Mouse (Mus musculus): ENCODE measurements around the gene Tmem161a. TPM values are rescaled to one million over a fixed set of nuclear protein-coding genes. Genes with fewer than 3 reads are reported as not detected.

Gene Tmem161a
- 44.5 TPM for polyA plus RNA-seq (2014; fragmentation: Illumina TruSeq; extraction: RNeasy Lipid Tissue Mini Kit (QIAGEN cat#74804); ENCODE audit: low read depth, low replicate concordance)

DNA sequence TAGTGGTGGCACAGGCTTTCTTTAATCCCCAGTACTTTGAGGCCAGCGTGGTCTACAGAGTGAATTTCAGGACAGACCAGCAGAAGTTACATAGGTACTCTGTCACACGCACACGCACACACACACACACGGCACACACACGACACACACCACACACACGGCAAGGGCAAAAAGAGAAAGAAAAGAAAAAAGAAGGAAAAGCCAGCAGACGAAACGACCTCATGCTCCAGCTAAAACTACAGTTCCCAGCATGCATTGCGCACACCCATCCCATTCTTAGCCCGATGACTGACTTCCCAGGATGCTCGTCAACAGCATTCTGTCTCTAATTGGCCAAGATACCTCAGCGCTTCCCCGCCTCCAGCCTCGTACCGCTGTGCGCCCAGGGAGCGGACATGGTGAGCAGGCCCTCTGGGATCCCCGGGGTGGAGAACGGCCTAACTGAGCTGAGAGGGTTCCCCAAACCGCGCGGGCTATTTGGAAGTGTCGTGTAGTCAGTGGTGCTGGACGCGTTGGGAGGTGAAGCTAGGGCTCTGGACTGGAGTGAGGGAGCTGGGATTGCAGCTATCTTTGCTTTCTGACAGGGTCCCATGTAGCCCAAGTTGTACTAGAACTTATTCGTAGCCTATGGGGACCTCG is at the start of gene Tmem161a:
Tmem161a (plus strand) TSS at position 314 of the 639 bp plus-strand sequence.

DNA sequence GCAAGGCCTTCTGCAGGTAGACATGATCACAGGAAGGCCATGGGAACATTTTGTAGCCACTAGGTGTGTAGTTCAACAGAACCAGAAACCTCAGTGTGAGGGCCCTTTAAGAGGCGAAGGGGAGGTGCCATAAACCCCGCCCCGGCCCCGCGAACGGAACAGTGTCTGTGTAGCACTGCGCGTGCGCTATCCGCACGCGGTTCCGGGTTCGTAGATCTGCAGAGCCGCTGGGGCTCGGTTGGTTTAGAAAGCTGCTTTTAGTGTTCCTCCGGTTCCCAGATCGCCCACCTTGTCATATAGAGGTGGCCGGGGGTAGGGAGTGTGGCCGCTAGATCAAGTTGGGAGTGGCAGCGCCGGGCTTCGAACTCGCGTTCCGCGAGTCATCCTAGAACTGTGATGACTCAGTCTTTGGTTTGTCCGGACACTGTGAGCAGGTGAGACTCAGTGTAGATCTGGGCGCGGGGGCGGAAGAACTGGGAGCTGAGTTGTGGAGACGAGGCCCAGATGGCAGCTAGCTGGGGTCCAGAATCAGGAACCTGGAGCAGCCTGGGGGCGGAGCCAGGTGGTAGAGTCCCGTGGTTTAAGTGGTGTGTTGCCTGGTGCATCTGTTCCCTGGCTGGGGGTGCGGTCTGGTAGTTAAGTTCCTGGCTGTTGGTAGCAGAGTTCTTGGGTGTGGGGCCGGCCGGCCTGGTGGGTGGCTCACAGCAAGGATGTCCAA is 40.8 kb upstream of the Tmem161a start, which contains the start of gene Nr2c2ap:
Nr2c2ap (plus strand) TSS at position 168 of the 718 bp plus-strand sequence.

DNA sequence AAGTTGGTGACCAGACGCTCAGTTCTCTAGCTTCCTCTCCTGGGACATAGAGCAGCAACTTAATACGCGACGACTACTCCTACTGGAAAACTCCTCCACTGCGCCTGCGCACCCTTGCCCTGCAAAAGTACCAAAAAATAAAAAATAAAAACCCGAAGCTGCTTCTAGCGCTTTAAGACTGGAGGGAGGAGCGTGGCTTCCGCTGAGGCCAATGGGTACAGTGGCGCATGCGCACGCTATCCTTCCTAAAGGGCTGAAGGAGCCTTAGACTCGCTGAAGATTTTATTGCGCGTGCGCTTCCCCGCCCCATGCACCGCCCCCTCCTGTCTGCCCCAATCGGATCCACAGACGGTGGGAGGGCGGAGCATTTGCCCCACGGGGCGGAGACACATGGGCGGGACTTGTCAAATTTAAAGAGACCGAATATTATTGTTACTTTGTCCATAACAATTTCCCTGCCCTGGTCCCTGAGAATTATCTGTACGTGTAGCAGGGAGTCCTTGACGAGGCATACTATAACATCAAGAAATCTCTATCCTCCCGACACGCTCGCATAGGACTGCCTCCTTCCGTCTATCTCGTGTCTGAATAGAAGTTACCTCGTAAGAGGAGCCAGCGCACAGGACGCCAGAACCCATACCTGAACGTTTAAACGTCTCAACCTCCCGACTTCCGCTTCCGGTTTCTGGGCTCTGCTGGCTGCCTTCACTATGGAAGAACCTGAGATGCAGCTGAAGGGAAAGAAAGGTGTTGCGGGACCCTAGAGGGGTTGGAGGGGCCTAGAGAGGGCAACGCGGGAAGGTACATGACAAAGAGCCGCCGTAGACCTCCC is 32.9 kb upstream of the Tmem161a start, which contains the start of the genes Rfxank, Borcs8 and Mef2b:
Rfxank (minus strand) TSS at position 129 of the 832 bp plus-strand sequence.
Borcs8 (plus strand) TSS at position 474 of the 832 bp plus-strand sequence.
Mef2b (plus strand) TSS at position 686 of the 832 bp plus-strand sequence.

DNA sequence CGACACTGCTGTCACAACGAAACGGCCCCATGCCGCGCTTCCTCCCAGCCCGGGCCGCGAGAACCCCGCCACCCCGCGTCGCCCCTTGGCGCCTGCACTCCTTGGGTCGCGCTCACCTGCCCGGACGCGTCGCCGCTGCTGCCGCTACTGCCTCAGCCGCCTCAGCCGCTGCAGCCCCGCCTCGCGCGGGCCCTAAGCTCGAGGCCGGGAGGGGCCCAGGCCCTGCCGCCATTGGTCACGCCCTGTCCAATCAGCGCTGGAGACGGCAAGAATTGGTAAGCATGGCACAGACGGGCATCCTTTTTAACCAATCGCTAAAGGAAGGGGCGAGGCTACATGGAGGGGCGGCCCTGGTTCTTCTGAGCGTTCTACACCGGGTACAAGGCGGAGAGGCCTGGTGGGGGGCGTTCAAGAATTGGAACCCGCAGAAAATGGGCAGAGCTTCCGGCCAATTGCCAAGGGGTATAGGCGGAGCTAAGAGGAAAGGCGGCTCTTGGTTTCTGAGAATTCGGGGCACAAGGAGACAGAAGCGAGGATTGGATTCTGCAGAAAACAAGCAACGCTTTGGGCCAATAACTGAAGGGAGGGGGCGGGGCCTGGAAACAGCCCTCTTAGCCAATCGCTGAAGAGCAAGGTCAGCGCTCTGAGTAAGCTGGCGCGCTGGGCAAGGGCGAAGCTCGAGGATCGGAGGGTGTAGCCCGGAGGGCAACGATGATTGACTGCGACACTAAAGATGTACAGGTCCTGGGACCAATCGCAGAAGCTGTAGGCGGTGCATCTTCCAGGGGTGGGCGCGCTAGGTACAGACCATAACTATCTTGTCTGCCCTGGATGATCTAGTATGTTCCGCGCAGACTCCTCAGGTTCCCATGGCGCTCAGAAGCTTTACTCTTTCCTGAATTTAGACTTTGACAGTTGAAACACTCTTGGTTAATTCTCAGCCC is 40.2 kb downstream of the Tmem161a start, which contains the start of gene Slc25a42:
Slc25a42 (minus strand) TSS at position 194 of the 944 bp plus-strand sequence.

Other genes starting within 250 kb of the Tmem161a start
- gene Gatad2a, start 176.0 kb upstream of the Tmem161a start, polyA plus RNA-seq (2014; fragmentation: Illumina TruSeq; extraction: RNeasy Lipid Tissue Mini Kit (QIAGEN cat#74804); ENCODE audit: low read depth, low replicate concordance) = 41.1 TPM
- 33.6 TPM for gene Mau2, start 129.6 kb upstream of the Tmem161a start, polyA plus RNA-seq (2014; fragmentation: Illumina TruSeq; extraction: RNeasy Lipid Tissue Mini Kit (QIAGEN cat#74804); ENCODE audit: low read depth, low replicate concordance)
- 23.3 TPM for gene Sugp1, start 129.5 kb upstream of the Tmem161a start, polyA plus RNA-seq (2014; fragmentation: Illumina TruSeq; extraction: RNeasy Lipid Tissue Mini Kit (QIAGEN cat#74804); ENCODE audit: low read depth, low replicate concordance)
- 0.68 TPM for gene Tm6sf2, start 99.4 kb upstream of the Tmem161a start, polyA plus RNA-seq (2014; fragmentation: Illumina TruSeq; extraction: RNeasy Lipid Tissue Mini Kit (QIAGEN cat#74804); ENCODE audit: low read depth, low replicate concordance)
- gene Hapln4, start 88.9 kb upstream of the Tmem161a start, polyA plus RNA-seq (2014; fragmentation: Illumina TruSeq; extraction: RNeasy Lipid Tissue Mini Kit (QIAGEN cat#74804); ENCODE audit: low read depth, low replicate concordance) = 0.10 TPM
- gene Ncan, start 51.5 kb upstream of the Tmem161a start, polyA plus RNA-seq (2014; fragmentation: Illumina TruSeq; extraction: RNeasy Lipid Tissue Mini Kit (QIAGEN cat#74804); ENCODE audit: low read depth, low replicate concordance) = 0.21 TPM
- 17.3 TPM for gene Nr2c2ap, start 41.0 kb upstream of the Tmem161a start, polyA plus RNA-seq (2014; fragmentation: Illumina TruSeq; extraction: RNeasy Lipid Tissue Mini Kit (QIAGEN cat#74804); ENCODE audit: low read depth, low replicate concordance)
- 13.1 TPM for gene Rfxank, start 33.2 kb upstream of the Tmem161a start, polyA plus RNA-seq (2014; fragmentation: Illumina TruSeq; extraction: RNeasy Lipid Tissue Mini Kit (QIAGEN cat#74804); ENCODE audit: low read depth, low replicate concordance)
- gene Borcs8, start 32.9 kb upstream of the Tmem161a start, polyA plus RNA-seq (2014; fragmentation: Illumina TruSeq; extraction: RNeasy Lipid Tissue Mini Kit (QIAGEN cat#74804); ENCODE audit: low read depth, low replicate concordance) = 57.0 TPM
- gene Mef2b, start 32.6 kb upstream of the Tmem161a start, polyA plus RNA-seq (2014; fragmentation: Illumina TruSeq; extraction: RNeasy Lipid Tissue Mini Kit (QIAGEN cat#74804); ENCODE audit: low read depth, low replicate concordance) = 0.40 TPM
- 28.3 TPM for gene Slc25a42, start 39.9 kb downstream of the Tmem161a start, polyA plus RNA-seq (2014; fragmentation: Illumina TruSeq; extraction: RNeasy Lipid Tissue Mini Kit (QIAGEN cat#74804); ENCODE audit: low read depth, low replicate concordance)
- gene Sugp2, start 61.9 kb downstream of the Tmem161a start, polyA plus RNA-seq (2014; fragmentation: Illumina TruSeq; extraction: RNeasy Lipid Tissue Mini Kit (QIAGEN cat#74804); ENCODE audit: low read depth, low replicate concordance) = 30.9 TPM
- gene Armc6, start 62.1 kb downstream of the Tmem161a start, polyA plus RNA-seq (2014; fragmentation: Illumina TruSeq; extraction: RNeasy Lipid Tissue Mini Kit (QIAGEN cat#74804); ENCODE audit: low read depth, low replicate concordance) = 7.3 TPM
- 43.4 TPM for gene Homer3, start 110.5 kb downstream of the Tmem161a start, polyA plus RNA-seq (2014; fragmentation: Illumina TruSeq; extraction: RNeasy Lipid Tissue Mini Kit (QIAGEN cat#74804); ENCODE audit: low read depth, low replicate concordance)
- gene Ddx49, start 130.1 kb downstream of the Tmem161a start, polyA plus RNA-seq (2014; fragmentation: Illumina TruSeq; extraction: RNeasy Lipid Tissue Mini Kit (QIAGEN cat#74804); ENCODE audit: low read depth, low replicate concordance) = 40.2 TPM
- gene Cope, start 130.2 kb downstream of the Tmem161a start, polyA plus RNA-seq (2014; fragmentation: Illumina TruSeq; extraction: RNeasy Lipid Tissue Mini Kit (QIAGEN cat#74804); ENCODE audit: low read depth, low replicate concordance) = 186 TPM
- gene Cers1, start 143.4 kb downstream of the Tmem161a start, polyA plus RNA-seq (2014; fragmentation: Illumina TruSeq; extraction: RNeasy Lipid Tissue Mini Kit (QIAGEN cat#74804); ENCODE audit: low read depth, low replicate concordance) = 0.63 TPM
- gene Gdf1, start 157.5 kb downstream of the Tmem161a start, polyA plus RNA-seq (2014; fragmentation: Illumina TruSeq; extraction: RNeasy Lipid Tissue Mini Kit (QIAGEN cat#74804); ENCODE audit: low read depth, low replicate concordance) = 0.31 TPM
- 31.4 TPM for gene Upf1, start 180.9 kb downstream of the Tmem161a start, polyA plus RNA-seq (2014; fragmentation: Illumina TruSeq; extraction: RNeasy Lipid Tissue Mini Kit (QIAGEN cat#74804); ENCODE audit: low read depth, low replicate concordance)
- 6.3 TPM for gene Comp, start 201.2 kb downstream of the Tmem161a start, polyA plus RNA-seq (2014; fragmentation: Illumina TruSeq; extraction: RNeasy Lipid Tissue Mini Kit (QIAGEN cat#74804); ENCODE audit: low read depth, low replicate concordance)

Data from adipose tissue, adult 10 weeks (tissue).